Mouse (Mus musculus) ES-Bruce4 (cell line): Measurements from ENCODE around the gene Prlh. TPM values are rescaled to one million over a fixed set of nuclear protein-coding genes. Genes with fewer than 3 reads are reported as not detected.

Experiments
- H3K27ac ChIP-seq: 2 replicates; pipeline ENCODE4 v1.5.1; 2012; ENCODE audit warnings: low read length, inconsistent platforms; ENCODE audit not compliant: insufficient read depth
- H3K27me3 ChIP-seq: 2 replicates; pipeline ENCODE4 v1.6.1; 2012; ENCODE audit warnings: mild to moderate bottlenecking, low read length, inconsistent platforms; ENCODE audit not compliant: control insufficient read depth, poor library complexity, insufficient read depth, severe bottlenecking
- H3K36me3 ChIP-seq: 2 replicates; pipeline ENCODE4 v1.6.1; 2012; ENCODE audit warnings: inconsistent platforms, mild to moderate bottlenecking, low read length, moderate library complexity; ENCODE audit not compliant: control insufficient read depth, poor library complexity, insufficient read depth, severe bottlenecking
- H3K4me1 ChIP-seq: one replicate; pipeline ENCODE4 v1.8.1; 2011; ENCODE audit warnings: low read length; ENCODE audit not compliant: control insufficient read depth, insufficient read depth
- H3K4me3 ChIP-seq: 2 replicates; pipeline ENCODE4 v1.5.1; 2011; ENCODE audit warnings: low read depth, mild to moderate bottlenecking, low read length
- H3K9ac ChIP-seq: 2 replicates; pipeline ENCODE4 v1.6.1; 2012; ENCODE audit warnings: low read depth, mild to moderate bottlenecking, inconsistent platforms; ENCODE audit not compliant: poor library complexity, severe bottlenecking
- H3K9me3 ChIP-seq: replicated peaks from 2 replicates; pipeline ENCODE4 v1.6.1; 2012; ENCODE audit warnings: mild to moderate bottlenecking, low read length, inconsistent platforms; ENCODE audit not compliant: control insufficient read depth, poor library complexity, insufficient read depth, severe bottlenecking
- CTCF ChIP-seq: IDR thresholded peaks from one replicate; pipeline ENCODE4 v1.8.1; 2011; ENCODE audit warnings: low read depth, low read length
- EP300 ChIP-seq: IDR thresholded peaks from 2 replicates; pipeline ENCODE4 v1.6.1; 2011; ENCODE audit warnings: low read depth, low read length; ENCODE audit not compliant: insufficient read depth
- POLR2A ChIP-seq: IDR thresholded peaks from one replicate; pipeline ENCODE4 v1.8.1; 2011; ENCODE audit warnings: low read length; ENCODE audit not compliant: insufficient read depth
- polyA plus RNA-seq: library from polyadenylated mRNA; stranded (reverse); fragments of >200 nt; gene quantifications from 2 replicates; pipeline ENCODE4 v1.2.4, GENCODE M21; 2011; ENCODE audit warnings: low read depth; ENCODE audit not compliant: missing spikeins, insufficient read depth, insufficient read length

Prlh gene
- polyA plus RNA-seq, 1 experiment: not detected

DNA sequence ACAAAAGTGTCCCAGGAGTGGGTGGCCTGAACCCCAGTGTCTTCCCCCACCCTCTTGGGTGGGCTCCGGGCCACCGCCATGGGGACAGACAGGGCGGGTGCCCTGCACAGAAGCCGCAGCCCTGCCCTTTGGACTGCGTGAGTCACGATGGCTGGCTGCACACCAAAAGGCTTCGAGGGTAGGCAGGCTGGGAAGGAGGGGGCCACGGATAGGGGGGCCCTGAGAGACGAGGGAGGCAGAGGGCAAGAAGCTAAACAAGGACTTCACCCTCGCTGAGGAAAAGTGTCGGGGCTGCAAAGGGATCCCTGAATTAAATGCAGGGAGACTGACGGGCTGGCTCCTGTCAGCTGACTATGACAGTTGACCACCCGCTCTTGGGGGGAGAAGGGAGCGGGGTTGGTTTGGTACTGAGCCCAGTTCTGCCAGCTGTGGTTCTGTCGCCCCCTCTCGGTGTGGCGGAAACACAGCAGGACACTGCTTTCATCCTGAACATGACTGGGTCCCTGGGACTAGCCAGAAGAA lies 43.2 kb upstream of the Prlh start:
- H3K27ac ChIP-seq: no peak overlapping the region
- TF ChIP-seq CTCF (peak; percentile 43), EP300 (no peak)
- no peak overlapping the region for H3K9ac ChIP-seq
- no peaks in the 10 kb centered on the region for H3K27me3 ChIP-seq
- no peaks in the 10 kb centered on the region for H3K36me3 ChIP-seq
- no peaks in the 10 kb centered on the region for H3K9me3 ChIP-seq
- peak overlapping the region; percentile 27; the same call in 1 of the 2 replicates for H3K4me3 ChIP-seq
- H3K4me1 ChIP-seq: no peaks in the 10 kb centered on the region

DNA sequence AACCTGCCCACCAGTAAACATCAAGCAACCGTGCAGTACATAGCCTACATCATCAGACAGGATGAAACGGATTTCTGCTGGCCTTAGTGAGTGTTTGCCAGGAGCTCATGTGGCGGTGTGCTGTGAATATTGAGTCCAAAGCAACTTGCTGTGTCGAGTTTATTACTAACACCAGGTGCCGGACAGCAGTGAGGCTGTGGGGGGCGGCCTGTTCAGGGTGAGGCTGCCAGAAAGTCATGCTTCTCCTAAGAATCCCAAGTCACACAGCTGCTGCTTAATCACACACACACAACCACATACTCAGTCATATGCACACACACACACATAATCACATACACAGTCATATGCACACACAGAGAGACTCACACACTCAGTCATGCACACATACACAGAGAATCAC lies 39.7 kb upstream of the Prlh start:
- no peaks in the 10 kb centered on the region for H3K27me3 ChIP-seq
- H3K4me1 ChIP-seq: no peaks in the 10 kb centered on the region
- TF ChIP-seq CTCF (no peak), POLR2A (no peak), EP300 (no peak)
- no peak overlapping the region for H3K27ac ChIP-seq
- H3K36me3 ChIP-seq: no peaks in the 10 kb centered on the region
- H3K9me3 ChIP-seq: no peaks in the 10 kb centered on the region
- H3K4me3 ChIP-seq: no peak overlapping the region
- no peak overlapping the region for H3K9ac ChIP-seq

DNA sequence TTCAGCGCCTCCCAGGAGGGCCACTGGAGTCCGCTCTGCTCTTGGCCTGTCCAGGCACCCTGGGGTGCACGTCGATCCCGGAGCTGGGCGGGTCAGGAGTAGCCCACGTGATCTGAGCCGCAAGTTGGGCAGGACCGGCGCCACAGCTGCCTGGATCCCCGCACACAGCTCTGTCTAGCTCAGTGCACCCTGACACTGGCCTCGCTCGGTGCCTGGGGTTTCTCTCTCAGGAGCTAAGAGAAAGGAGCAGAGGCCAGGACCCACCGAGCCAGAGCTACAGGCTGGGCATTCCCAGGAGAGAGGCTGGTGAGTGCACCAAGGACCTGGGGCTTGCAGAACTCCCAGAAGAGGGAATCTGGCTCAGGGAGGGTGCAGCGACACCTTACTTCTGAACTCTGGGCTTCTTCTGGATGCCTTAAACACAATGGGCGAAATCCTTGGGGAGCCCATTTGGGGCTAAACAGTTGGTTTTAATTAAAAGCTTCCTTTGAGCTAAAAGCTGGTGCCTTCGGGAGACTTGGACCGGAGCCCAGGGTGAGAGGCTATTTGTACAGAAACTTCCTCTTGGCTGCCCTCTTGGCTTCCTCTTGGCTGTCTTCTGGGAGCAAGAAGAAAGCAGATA lies 37.8 kb upstream of the Prlh start, which contains the start of gene Mlph:
Mlph (plus strand) TSS at position 138 of the 622 bp plus-strand sequence.
- Histone ChIP-seq H3K27ac (no peak within 1 kb of the TSS), H3K4me3 (peak within 1 kb of the TSS; percentile 33), H3K36me3 (no peaks in the 10 kb centered on the region), H3K27me3 (no peaks in the 10 kb centered on the region), H3K9me3 (peaks cover 3% of the 10 kb centered on the region), H3K4me1 (no peaks in the 10 kb centered on the region), H3K9ac (0 out of 2 replicates have a peak within 1 kb of the TSS, but pooled peaks have one; percentile 0)
- no peak for TF ChIP-seq EP300
- no peak for TF ChIP-seq POLR2A
- TF ChIP-seq CTCF: no peak

DNA sequence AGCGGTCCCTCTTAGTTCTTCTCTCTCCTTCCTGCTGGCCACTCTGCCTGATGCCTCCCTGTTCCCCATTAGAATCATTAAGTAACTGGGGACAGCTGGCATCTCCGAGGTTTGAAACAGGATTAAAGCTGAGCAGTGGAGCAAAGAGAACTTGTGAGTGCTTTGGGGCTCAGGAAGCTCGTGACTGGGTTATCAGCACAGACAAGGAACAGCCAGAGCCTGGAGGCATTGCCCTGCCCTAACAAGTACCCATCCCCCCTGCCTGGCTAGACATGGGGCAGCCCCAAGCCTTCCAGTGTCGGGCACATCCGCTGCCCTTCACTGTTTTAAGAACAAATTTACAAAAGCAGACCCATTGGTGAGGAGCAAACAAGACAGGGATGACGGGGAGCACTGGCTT lies 35.4 kb upstream of the Prlh start:
- Histone ChIP-seq H3K36me3 (no peaks in the 10 kb centered on the region), H3K27me3 (no peaks in the 10 kb centered on the region), H3K4me1 (no peaks in the 10 kb centered on the region), H3K27ac (no peak overlapping the region), H3K9me3 (peaks cover 5% of the 10 kb centered on the region), H3K9ac (no peak overlapping the region), H3K4me3 (no peak overlapping the region)
- TF ChIP-seq EP300: no peak
- no peak for TF ChIP-seq POLR2A
- TF ChIP-seq CTCF: no peak

DNA sequence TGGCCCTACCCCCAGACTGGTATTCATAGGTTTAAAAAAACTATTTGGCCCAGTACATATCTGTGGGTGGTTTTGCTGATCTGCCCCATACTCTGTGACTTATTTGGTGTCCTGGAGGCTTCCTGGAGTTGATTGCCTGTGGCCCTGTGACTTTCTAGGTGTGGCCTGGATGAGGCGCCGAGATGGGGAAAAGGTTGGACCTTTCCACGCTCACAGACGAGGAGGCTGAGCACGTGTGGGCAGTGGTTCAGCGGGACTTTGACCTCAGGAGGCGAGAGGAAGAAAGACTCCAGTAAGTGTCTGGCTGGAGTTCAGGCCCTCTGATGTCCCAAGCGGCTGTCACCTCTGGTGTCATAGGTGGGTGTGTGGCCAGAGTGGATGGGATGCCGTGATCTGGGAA lies 31.2 kb upstream of the Prlh start:
- no peak for TF ChIP-seq POLR2A
- TF ChIP-seq EP300: no peak
- no peaks in the 10 kb centered on the region for H3K4me1 ChIP-seq
- peaks cover 5% of the 10 kb centered on the region for H3K9me3 ChIP-seq
- no peaks in the 10 kb centered on the region for H3K27me3 ChIP-seq
- H3K36me3 ChIP-seq: no peaks in the 10 kb centered on the region
- H3K27ac ChIP-seq: no peak overlapping the region
- H3K4me3 ChIP-seq: no peak overlapping the region
- no peak overlapping the region for H3K9ac ChIP-seq

DNA sequence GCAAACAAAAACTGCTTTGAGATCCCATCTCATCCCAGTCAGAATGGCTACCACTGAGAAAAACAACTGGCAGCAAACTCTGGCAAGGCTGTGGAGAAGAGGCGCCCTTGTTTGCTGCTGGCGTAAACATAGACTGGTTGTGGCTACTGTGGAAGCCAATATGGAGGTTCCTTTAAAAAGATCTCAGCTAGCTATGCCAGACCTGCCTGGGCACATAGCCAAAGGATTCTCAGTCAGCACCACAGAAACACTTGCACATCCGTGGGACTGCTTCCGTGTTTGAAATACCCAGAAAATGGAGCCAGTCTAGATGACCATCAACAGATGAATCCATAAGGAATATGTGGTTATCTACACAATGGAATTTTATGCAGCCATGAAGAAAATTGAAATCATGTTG lies 26.9 kb upstream of the Prlh start:
- Histone ChIP-seq H3K27me3 (no peaks in the 10 kb centered on the region), H3K36me3 (no peaks in the 10 kb centered on the region), H3K9ac (no peak overlapping the region), H3K4me1 (no peaks in the 10 kb centered on the region), H3K27ac (no peak overlapping the region), H3K4me3 (no peak overlapping the region), H3K9me3 (no peaks in the 10 kb centered on the region)
- TF ChIP-seq EP300 (no peak), POLR2A (no peak), CTCF (no peak)
